Mouse (Mus musculus): ENCODE results near the gene Palm2. TPM values are rescaled to one million over a fixed set of nuclear protein-coding genes. Genes with fewer than 3 reads are reported as not detected.

Palm2 gene
- polyA plus RNA-seq, 1 experiment = 14.6 TPM

GRCm38 (mm10) chr4:57733445-57733844 is 299.4 kb downstream of the Palm2 start:
- peak in 1 of 2 experiments; percentile 48 for DNase-seq (ENCODE audit: extremely low spot score in 1 of 2, low spot score in 1 of 2)

GRCm38 (mm10) chr4:57735426-57735825 is 301.4 kb downstream of the Palm2 start:
- no peak for DNase-seq (ENCODE audit: extremely low spot score in 1 of 2, low spot score in 1 of 2)

DNA sequence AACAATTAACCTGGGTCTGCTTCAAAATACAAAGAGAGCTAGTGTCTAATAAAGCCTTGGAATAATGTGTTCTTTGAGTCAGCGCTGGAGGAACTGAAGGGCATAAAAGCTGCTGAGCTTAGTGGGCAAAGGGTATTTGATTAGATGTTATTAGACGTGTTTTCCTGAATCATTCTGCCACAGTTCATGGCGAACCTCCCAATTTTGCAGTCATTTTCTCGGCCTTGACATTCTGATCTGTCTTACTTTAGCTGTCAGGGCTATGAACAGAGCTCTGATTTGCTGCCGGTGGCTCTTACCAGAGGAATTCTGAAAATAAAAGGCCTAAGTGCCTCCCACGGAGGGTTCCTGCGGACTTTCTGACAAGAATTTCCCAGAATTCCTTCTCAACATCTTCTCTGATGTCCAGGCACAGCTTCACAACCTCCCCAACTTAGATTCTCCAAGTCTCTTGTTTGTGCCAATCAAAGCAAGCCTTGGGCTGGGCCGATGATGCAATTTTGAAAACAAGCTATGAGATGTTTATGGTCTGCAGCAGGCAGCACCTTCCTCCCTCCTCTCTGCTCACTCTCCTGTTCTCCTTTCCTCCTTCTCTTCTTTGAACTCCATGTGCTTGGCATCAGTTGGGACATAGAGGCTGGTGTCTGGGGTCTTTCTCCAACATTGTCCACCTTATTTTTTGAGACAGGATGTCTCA is 305.0 kb downstream of the Palm2 start:
- DNase-seq (ENCODE audit: extremely low spot score in 1 of 2, low spot score in 1 of 2) = no peak

DNA sequence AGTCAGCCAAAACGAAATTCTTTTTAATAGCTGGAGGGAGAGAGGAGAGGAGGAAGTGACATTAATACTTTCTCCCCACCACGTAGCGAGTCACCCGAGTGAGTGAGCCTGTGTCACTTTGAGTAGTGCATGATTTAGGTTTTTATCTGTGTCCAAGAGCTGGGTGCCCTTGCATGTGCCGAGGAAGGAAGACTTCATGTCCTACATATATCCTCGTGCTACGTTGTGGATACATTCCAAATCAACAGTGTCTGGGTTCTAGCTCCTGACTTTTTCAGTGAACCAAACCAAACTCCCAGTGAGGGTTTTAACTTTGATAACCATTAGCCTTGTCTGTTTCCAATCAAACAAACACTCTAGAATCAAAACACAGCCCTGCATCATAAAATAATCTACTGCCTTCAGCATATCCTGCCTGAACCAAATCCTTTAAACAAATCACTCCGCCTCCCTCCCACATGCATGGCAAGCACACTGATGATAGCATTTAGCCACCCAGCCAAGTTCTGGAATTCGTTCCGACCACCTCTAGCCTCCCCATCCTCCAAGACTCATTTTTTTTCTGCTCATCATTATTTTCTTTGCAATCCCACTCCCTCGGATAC is 309.4 kb downstream of the Palm2 start:
- DNase-seq (ENCODE audit: extremely low spot score in 1 of 2, low spot score in 1 of 2) = no peak

- DNase-seq (ENCODE audit: extremely low spot score in 1 of 2, low spot score in 1 of 2) = no peak
Measured at GRCm38 (mm10) chr4:57750651-57751050, 316.6 kb downstream of the Palm2 start.

- no peak for DNase-seq (ENCODE audit: extremely low spot score in 1 of 2, low spot score in 1 of 2)
Measured at GRCm38 (mm10) chr4:57751054-57751453, 317.0 kb downstream of the Palm2 start.

- DNase-seq (ENCODE audit: extremely low spot score in 1 of 2, low spot score in 1 of 2) = no peak
Measured at GRCm38 (mm10) chr4:57751566-57751965, 317.5 kb downstream of the Palm2 start.

DNA sequence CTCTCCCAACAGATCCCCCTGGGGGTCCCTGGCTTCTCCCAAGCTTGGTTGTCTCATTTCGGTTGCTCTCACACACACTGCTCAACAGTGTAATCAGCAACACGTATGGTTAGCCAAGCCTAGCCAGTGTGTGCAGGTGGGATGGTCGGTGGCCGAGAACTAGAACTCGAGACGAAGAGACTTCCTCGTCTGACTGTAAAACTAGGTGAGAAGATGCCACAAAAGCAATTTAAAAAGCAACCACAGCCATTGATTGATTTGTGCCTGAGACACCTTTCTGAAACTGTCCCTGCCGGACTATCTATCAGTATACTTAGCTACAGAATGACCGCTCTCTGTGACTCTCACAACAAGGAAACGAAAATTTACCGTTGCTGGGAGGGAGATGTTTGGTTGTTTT is 321.0 kb downstream of the Palm2 start:
- no peak for DNase-seq (ENCODE audit: extremely low spot score in 1 of 2, low spot score in 1 of 2)

GRCm38 (mm10) chr4:57757997-57758396 is 323.9 kb downstream of the Palm2 start:
- DNase-seq (ENCODE audit: extremely low spot score in 1 of 2, low spot score in 1 of 2) = peak in 1 of 2 experiments; percentile 45

Other genes starting within 250 kb of the Palm2 start
- gene Ptpn3, start 132.4 kb upstream of the Palm2 start, polyA plus RNA-seq (2012; rRNA removed) = 16.4 and 18.9 TPM in 2 replicates
- gene Pakap, start 133.9 kb downstream of the Palm2 start, polyA plus RNA-seq (2012; rRNA removed) = 6.1 and 7.9 TPM in 2 replicates